Mouse (Mus musculus): ENCODE results near the gene Pik3c2g.
A peak's percentile ranks its signal among the peaks of the same experiment; 100 is the strongest.
"Not testable (repeated sequence)": the region's sequence is repeated elsewhere in the genome, so short reads cannot be mapped to it uniquely, and the experiment has no call there.

The Pik3c2g gene

DNA sequence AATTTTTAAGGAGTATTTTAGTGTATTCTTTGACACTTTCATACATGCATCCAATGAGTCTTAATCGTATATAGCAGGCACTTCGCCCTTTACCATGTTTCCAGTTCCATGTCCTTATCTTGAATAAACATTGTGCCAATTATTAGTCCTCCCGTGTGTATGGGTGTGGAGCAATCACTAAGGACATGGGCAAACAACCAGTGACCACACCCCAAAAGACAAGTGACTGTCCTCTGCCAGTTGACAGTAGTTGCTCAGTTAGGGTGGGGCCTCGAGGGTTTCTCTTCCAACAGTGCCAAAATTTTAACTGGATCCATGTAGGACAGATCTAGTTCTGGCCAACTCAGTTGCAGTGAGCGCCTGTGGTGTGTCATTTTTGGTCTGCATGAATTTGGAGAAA, 341.7 kb downstream of the Pik3c2g start:
- DNase-seq (ENCODE audit: low spot score): no peak

DNA sequence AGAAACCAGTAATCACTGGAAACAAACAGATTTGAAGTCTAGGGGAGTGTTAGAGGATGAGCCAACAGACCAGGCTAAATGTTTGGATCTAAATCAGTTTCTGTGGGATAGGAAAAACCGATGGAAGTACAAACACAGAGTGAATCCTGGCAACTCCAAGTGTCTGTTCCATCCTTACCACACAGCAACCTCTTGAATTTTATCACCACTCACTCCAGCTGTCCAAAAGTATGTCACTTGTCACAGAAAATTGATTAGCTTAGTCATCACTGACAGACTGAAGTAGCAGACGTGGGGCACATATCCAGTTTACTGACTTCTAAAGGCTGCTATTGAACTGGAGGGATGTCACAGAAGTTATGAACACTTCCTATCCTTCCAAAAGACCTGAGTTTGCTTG, 347.8 kb downstream of the Pik3c2g start:
- DNase-seq (ENCODE audit: low spot score): no peak

DNA sequence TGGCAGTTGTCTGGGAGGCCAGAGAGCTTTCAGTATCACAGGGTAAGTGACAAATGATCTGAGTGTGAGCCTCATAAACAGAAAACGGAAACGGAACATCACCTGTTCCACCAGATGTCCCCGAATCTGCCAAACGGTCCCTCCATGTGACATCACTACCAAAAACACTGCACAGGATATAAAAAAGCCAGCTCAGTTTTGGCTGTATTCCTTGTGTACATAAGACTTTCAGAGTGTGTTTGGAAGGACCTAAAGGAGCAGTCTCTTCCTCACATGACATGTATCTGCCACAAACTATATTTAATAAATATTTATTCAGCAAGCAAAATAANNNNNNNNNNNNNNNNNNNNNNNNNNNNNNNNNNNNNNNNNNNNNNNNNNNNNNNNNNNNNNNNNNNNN, 350.6 kb downstream of the Pik3c2g start:
- DNase-seq (ENCODE audit: low spot score): not testable (repeated sequence)

DNA sequence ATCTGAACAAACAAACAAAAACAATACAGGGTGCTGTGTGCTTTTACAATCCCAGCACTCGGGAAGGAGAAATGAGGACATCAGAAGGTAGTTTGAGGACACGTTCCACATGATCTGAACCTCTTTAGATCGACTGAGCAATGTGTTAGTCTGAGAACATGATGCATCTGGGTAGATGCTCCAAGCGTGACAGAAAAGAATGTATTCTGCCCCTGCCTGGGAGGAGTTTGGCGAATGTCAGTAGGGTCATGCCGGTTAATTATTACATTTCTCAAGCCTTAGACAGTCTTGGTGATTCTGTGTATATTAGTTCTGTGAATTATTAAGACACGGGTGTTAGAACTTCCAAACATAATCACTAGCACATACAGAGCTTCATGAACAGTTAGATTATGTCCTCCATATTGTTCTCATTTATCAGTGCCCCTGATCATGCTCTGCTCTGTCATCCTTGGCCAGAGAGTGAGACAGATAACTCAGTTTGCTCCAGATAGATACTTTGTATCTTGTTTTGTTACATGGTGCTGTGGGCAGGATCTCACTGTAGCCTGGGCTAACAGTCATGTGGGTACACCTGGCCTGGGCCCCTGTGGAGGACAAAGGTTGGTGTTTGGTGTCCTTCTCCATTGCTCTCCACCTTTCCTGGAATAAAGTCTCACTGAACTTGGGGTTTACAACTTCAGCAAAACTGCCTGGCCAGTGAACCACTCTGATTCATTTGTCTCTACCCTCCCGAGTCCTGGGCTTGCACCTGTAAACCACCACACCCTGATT, 360.3 kb downstream of the Pik3c2g start:
- DNase-seq (ENCODE audit: low spot score): peak; percentile 5

DNA sequence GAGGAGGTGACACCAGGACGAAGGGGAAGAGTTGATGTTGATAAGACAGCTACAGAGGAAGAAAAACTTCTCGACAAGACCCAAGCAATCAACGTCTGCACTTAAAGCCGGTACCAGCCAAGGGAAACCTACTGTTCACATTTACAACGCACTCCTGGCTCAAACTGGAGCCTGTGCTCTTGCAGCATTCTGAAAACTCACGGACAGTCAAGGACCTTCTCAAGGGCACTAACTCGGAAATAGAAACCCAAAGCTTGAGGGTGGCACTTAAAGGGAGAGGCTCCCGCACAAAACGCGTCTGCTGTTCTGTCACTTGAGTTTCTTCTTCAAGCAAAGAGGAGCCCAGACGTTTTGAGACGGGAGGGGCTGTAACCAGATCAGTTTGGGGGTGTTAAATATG, 366.6 kb downstream of the Pik3c2g start:
- DNase-seq (ENCODE audit: low spot score): no peak

DNA sequence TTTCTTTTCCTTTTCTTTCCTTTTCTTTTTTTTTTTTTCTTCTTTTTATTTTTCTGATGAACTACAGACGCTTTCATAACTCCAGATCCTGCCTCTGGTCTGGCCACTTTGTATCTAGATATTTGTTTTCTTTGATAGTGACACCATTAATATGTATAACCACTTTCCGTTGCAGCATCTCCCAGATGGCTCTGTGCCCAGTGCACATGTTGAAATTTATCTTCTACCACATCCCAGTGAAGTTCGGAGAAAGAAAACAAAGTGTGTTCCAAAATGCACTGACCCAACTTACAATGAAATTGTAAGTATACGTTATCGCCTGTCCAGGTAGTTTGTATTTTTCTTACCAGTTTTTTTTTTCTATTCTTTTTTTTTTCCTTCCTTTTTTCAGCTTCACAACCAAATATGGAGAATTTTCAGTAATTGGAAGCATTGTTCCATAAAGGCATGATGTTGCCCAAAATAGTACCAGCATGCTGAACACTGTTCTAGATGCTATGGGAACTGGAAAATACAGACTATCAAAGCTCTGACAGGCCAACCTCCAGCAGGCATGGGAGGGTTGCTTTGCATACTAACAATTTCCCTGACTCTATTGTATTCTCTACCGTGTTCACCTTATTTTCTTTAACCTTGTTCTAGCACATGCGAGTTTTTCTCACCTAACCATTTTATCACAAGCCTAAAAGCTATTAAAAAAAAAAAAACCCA, 370.7 kb downstream of the Pik3c2g start:
- DNase-seq (ENCODE audit: low spot score): no peak

DNA sequence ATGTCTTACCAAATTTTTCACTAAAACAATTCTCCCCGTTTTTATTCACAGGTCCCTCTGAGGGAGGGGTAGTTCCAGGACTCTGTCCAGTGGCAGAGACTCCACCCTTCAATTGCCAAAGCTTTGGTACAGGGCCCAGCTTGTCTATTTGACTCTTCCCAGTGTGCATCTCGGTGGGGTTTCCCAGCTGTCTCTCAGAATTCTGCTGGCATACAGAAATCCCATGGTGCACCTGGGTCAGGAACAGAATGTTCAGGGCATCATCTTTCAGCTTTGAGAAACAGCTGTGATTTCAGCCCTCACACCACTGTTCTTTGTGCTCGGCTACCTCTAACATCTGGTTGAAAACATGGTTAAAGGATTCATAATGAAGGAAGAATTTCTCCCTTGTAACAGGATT, 376.8 kb downstream of the Pik3c2g start:
- no peak for DNase-seq (ENCODE audit: low spot score)

DNA sequence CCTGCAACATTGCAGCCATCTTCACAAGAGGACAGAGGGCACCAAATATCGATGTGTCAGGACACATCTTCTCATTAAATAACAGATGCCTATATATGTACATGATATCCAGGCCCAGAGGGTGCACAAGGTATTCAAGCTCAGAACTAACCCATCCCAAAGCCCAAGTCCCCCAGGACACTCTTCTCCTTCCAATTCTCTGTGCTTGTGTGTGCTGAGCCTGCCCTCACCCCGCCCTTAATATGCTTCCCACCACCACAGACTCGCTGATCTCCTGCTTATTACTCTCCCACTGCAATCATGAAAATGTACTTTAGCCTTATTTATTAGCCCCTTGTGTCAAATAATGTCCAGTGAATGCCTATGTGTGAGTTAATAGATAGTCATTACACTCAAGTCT, 377.9 kb downstream of the Pik3c2g start:
- DNase-seq (ENCODE audit: low spot score): no peak

DNA sequence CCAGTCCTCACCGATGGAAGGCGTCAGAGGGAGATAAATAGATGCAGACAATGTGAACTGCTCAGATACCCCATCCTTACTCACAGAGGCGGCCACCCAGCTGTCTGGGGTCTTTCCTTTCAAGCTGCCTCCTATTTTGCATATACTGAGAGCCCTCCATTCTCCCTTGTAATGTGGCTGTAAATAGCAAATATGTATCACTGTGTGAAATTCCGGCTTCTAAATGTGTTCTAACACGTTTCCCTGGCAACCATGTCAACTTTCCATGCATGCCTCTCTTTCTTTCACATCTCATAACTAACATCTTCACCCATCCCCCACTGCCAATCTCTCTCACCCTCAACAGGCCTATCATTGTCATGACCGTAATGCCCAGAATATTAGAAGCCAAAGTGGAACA, 379.7 kb downstream of the Pik3c2g start:
- no peak for DNase-seq (ENCODE audit: low spot score)

DNA sequence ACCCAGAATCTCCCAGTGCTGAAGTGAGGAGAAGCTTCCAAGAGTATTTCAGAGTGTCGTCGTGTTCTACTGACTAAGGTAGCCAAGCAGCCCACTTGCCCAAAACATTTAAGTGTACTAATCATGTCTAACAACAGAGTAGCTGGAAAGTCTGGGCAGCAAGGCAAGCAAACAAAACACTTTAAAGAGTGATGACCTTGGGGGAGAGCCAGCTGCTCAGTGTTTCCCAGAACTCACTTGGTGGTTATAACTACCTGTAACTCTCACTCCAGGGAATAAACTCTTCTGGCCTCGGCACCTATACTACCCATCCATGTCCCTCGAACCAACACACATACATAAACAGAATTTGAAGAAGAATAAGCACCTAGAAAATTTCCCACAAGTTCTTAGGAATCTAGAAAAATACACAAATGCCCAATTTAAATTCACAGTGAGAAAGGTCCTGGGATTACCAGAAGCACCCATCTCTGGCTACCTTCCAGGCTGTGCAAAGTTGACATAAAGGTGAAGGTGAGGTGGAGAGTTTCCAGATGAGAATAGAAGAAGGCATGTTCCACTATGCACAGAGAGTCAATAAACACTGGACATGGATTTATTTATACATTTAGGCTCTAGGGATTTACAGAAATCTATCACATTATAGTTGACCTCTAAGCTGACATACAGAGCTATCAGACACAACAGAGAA, 384.7 kb downstream of the Pik3c2g start:
- DNase-seq (ENCODE audit: low spot score): no peak

DNA sequence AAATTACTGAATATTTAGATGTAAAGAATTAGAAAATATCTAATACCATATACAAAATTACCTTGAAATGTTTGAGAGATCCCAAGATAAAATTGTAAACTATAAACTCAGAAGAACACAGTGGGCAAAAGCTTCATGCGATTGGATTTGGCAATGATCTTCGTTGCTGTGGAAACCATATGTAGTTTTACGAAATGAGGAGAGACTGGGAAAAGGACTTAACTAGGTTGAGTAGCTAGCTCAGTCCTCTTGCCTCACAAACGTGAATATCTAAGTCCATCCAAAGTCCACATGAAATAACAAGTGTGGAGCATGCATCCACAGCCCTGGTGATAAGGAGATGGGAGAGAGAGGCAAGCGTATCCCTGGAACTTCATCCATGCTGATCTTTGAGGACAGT, 387.6 kb downstream of the Pik3c2g start:
- no peak for DNase-seq (ENCODE audit: low spot score)

DNA sequence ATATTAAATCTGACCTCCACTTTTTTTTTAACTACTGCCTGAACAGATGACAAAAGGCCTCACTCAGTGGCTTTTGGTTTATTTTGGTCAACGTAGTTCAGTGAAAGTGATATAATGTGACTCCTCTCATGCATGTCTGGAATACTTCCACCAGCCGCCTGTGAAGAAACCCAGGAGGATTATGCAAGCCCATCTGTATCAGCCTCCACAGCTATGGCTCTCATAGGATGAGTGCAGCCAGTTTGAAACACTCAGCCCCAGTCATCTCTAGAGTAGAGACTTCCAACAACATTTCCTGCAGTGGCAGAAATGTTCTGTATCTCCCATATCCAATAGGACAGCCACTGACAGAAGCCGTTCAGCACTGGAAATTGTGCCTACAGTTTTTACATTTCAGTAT, 391.1 kb downstream of the Pik3c2g start:
- peak; percentile 9 for DNase-seq (ENCODE audit: low spot score)

DNA sequence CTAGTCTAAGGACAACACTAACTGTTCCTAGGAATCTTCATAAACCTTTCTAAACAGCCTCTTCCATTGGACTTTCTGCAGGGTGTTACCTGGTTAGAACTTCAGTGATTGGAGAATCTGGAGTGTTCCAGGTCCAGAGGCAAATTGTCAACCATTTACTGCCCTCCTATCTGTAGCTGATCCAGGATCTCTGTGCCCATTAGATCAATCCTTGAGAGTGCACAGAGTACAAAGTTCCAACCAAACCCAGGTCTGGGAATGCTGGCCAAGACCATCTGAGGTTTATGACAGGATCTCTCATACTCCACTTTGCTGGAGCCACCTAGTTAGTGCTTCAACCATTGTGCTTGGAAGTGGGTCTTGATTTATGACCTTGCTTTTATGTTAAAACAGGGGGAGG, 394.0 kb downstream of the Pik3c2g start:
- no peak for DNase-seq (ENCODE audit: low spot score)

DNA sequence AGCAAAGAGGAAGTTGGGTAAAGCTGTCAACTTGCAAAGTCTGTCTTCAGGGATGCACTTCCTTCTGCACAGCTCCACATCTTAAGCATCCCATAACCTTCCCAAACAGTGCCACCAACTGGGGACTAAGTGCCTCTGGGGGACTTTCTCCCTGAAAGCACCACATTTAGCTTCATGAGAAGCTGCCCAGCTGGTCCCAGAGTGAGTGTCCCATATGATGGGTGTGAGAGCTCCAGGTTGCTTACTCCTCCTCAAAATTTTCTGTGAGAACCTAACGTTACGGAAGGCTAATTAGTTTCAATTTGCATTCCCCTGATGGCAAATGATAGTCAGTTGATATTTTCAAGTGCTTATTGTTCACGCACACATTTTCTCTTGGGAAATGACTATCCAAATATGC, 397.0 kb downstream of the Pik3c2g start:
- no peak for DNase-seq (ENCODE audit: low spot score)

DNA sequence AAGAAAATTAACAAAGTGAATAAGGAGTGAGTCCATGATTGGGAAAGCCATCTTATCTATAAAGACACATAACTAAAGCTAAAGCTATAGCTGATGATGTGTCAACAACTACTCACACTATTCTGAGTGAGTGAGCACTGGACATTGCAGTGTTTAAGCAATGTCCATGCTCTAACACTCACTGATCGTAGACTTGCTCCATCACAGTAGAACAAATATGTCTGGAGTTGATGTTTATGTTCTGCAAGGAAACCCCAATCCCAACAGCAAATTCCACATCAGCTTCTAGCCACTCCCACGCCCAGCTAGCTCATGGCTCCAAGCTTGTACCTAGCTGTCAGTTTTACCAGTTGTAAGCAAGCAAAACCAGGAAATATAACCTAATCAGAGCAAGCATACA, 399.5 kb downstream of the Pik3c2g start:
- DNase-seq (ENCODE audit: low spot score): peak; percentile 26

DNA sequence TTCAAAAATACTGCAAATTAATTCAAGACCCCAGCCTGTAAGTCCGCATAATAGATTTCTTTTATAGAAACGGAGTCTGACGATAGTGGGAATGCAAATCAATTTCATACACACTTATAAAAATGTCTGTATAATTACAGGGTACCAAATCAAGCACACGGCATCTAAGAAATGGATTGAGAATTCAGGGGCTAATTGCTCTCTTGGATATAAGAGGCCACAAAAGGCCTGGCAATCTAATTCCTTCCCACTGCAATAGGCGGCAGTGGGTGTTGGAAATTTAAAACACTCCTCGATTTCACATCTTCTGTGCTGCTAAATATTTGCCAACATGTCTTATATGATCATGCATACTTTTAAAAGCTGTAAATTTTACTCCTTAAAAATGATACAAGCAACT, 402.1 kb downstream of the Pik3c2g start:
- no peak for DNase-seq (ENCODE audit: low spot score)

DNA sequence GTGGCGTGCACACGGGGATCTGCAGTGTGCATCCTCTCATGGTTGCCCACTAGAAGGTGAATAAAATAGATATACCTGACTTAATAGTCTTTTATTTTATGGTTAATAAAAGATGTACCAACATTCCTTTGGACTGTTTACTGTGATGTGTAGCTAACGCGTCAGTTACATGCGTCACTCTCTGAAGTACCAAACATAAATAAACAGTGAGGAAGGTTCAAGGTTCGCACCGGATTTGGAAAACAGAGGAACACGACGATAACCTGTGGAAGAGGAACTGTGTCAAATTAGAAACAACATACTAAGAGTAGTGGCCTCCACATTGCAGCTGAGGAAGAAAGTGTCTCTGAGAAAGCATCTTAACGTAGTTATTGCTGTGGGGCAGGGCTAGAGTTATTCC, 402.6 kb downstream of the Pik3c2g start:
- DNase-seq (ENCODE audit: low spot score): no peak

DNA sequence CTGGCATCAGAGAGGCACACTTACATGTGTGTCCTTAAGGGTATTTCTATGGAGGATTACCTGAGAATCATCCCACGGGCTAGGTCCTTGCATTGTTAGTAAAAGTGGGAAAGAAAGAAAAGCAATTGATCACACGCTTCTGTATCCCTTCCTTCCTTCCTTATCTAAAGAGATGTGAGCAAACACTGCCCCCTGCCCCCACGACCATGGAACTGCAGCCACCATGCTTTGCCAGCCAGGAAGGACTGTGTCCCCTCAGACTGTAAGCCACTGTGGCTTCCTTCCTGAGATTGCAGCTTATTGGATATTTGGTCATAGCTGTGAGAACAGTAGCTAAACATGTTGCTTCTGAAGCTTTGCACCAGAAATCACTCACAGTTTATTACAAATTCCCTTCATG, 418.2 kb downstream of the Pik3c2g start:
- DNase-seq (ENCODE audit: low spot score): no peak
